8 mouse cellular contexts compared by ENCODE assay signal in the genomic region with DNA sequence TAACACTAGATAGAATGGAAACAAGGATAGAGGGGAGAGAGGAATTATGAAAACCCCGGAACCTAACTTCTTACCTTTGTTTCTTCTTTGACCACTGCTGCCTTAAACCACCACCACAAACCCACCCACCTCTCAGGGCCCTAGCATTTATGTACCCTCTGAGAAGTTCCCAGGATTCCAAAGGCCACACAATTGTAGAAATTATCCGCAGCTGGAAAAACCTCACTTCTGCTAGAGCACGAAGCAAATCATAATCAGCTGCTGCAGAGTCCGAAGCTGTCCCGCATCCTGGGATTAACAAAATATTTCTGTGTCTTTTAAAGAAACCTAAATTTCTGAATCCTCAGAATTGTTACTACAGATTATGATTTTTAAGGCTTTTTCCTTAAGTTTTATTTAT. TPM values are rescaled to one million over a fixed set of nuclear protein-coding genes. Genes with fewer than 3 reads are reported as not detected.
DNase-seq lines count a peak whose midpoint lies in the region; ATAC-seq and TF ChIP-seq lines count a peak whose summit lies in the region.

A gene (minus strand): TSS at position 101 of the 400 bp plus-strand sequence.

- peaks cover 11% of the 10 kb centered on the region for H3K4me1 ChIP-seq in forebrain, embryonic 13.5 days
- H3K4me1 ChIP-seq in limb, embryonic 14.5 days (ENCODE audit: control insufficient read depth, insufficient read depth, low read length): 0 out of 2 replicates have a peak, but pooled peaks cover 3% of the 10 kb centered on the region
- no peaks in the 10 kb centered on the region for H3K4me1 ChIP-seq in stomach, embryonic 14.5 days (ENCODE audit: control insufficient read depth, insufficient read depth, low read length)

- H3K36me3 ChIP-seq in forebrain, embryonic 13.5 days (ENCODE audit: poor library complexity, severe bottlenecking): no peaks in the 10 kb centered on the region
- H3K36me3 ChIP-seq in limb, embryonic 14.5 days (ENCODE audit: control insufficient read depth, insufficient read depth, low read length): no peaks in the 10 kb centered on the region
- H3K36me3 ChIP-seq in stomach, embryonic 14.5 days (ENCODE audit: control insufficient read depth, insufficient read depth, low read length): no peaks in the 10 kb centered on the region

- H3K4me2 ChIP-seq in forebrain, embryonic 13.5 days: no peak within 1 kb of the TSS
- no peak within 1 kb of the TSS for H3K4me2 ChIP-seq in limb, embryonic 14.5 days (replicated peaks; ENCODE audit: low read depth, low read length, severe bottlenecking)
- H3K4me2 ChIP-seq in stomach, embryonic 14.5 days (replicated peaks; ENCODE audit: low read depth, low read length): no peak within 1 kb of the TSS

- H3K9ac ChIP-seq in forebrain, embryonic 13.5 days: no peak within 1 kb of the TSS
- H3K9ac ChIP-seq in limb, embryonic 14.5 days (ENCODE audit: low read depth, low read length, severe bottlenecking): no peak within 1 kb of the TSS
- H3K9ac ChIP-seq in stomach, embryonic 14.5 days (replicated peaks; ENCODE audit: low read depth, low read length): no peak within 1 kb of the TSS

- no peak for DNase-seq in urinary bladder, adult 2 months (ENCODE audit: low spot score)
- DNase-seq in urinary bladder, postnatal 14 days (ENCODE audit: low spot score): no peak
- no peak for DNase-seq in heart, postnatal 4 days
- no peak for DNase-seq in limb, embryonic 14.5 days (ENCODE audit: low spot score)
- DNase-seq in MN1 (ENCODE audit: low spot score): no peak

- H3K27ac ChIP-seq in forebrain, embryonic 13.5 days: no peak within 1 kb of the TSS
- H3K27ac ChIP-seq in limb, embryonic 14.5 days (replicated peaks; ENCODE audit: low read depth, low read length): no peak within 1 kb of the TSS
- no peak within 1 kb of the TSS for H3K27ac ChIP-seq in stomach, embryonic 14.5 days (ENCODE audit: low read length)

- H3K9me3 ChIP-seq in forebrain, embryonic 13.5 days (replicated peaks): no peaks in the 10 kb centered on the region
- H3K9me3 ChIP-seq in limb, embryonic 14.5 days (ENCODE audit: control insufficient read depth, low read length): no peaks in the 10 kb centered on the region
- H3K9me3 ChIP-seq in stomach, embryonic 14.5 days (ENCODE audit: control insufficient read depth, low read depth, low read length): no peaks in the 10 kb centered on the region

- H3K4me3 ChIP-seq in forebrain, embryonic 13.5 days: no peak within 1 kb of the TSS
- no peak within 1 kb of the TSS for H3K4me3 ChIP-seq in limb, embryonic 14.5 days (replicated peaks; ENCODE audit: low read length)
- H3K4me3 ChIP-seq in stomach, embryonic 14.5 days (ENCODE audit: low read depth, low read length): no peak within 1 kb of the TSS

- WGBS in forebrain, embryonic 13.5 days: 95% methylated on average over 5 of the region's 5 CpGs
- WGBS in limb, embryonic 14.5 days: 93% methylated on average over 5 of the region's 5 CpGs
- 91% methylated on average over 5 of the region's 5 CpGs for WGBS in stomach, embryonic 14.5 days

- no peak for ATAC-seq in forebrain, embryonic 13.5 days
- no peak for ATAC-seq in limb, embryonic 14.5 days (ENCODE audit: low FRiP score, low read depth)
- ATAC-seq in stomach, embryonic 14.5 days (ENCODE audit: insufficient number of reproducible peaks, insufficient read depth, low FRiP score, low read depth): no peak
- no peak for ATAC-seq in cerebellum, adult (ENCODE audit: insufficient number of reproducible peaks, low FRiP score, low TSS enrichment)

- no peak for TF ChIP-seq POLR2A in limb, embryonic 14.5 days (IDR thresholded peaks at IDR 0.05; ENCODE audit: borderline replicate concordance, extremely low read depth, insufficient read depth, insufficient read length)

- no peaks in the 10 kb centered on the region for H3K27me3 ChIP-seq in forebrain, embryonic 13.5 days
- H3K27me3 ChIP-seq in limb, embryonic 14.5 days (ENCODE audit: control insufficient read depth, insufficient read depth, low read length): no peaks in the 10 kb centered on the region
- H3K27me3 ChIP-seq in stomach, embryonic 14.5 days (ENCODE audit: control insufficient read depth, insufficient read depth, low read length): no peaks in the 10 kb centered on the region

RNA-seq across cellular contexts. Expression of the gene that starts here (rescaled TPM):
- polyA plus RNA-seq in urinary bladder, adult 2 months (2012; rRNA removed): 80.1 and 92.2 TPM in 2 replicates
- polyA plus RNA-seq in forebrain, embryonic 13.5 days (2015; fragmentation: Nextera tagmentation; extraction: Ambion mirVana): 44.8 and 46.3 TPM in 2 replicates
- 10 to 100 TPM; 55.1 to 59.8 TPM for total RNA-seq in heart, postnatal 4 days (2021)
- polyA plus RNA-seq in limb, embryonic 14.5 days (2012; rRNA removed): 132 and 144 TPM in 2 replicates
- polyA plus RNA-seq in limb, embryonic 14.5 days (2014; fragmentation: Nextera tagmentation; extraction: Ambion mirVana): 45.6 and 50.2 TPM in 2 replicates
- 69.7 and 71.6 TPM in 2 replicates for polyA plus RNA-seq in stomach, embryonic 14.5 days (2014; fragmentation: Nextera tagmentation; extraction: Ambion mirVana)
